Comparison of ENCODE assay signal across 22 mouse cellular contexts in the genomic region with DNA sequence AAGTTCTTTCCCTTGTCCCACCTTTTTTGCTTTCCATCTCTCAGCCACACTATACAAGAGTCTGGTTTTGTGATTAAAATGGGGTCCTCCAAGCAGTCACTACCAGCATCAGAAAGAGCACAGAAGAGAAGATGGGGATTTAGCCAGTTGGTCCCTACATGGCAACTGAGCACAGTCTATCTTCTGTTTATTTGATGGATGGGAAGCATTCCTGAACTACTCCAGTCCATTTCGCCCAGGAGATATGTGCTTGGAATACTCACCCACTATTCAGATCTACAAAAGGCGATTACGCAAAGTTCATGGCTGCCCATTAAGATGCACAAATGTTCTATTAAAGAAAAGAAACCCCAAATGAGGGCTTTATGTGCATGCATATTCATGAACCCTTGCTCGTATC.
DNase-seq lines count a peak whose midpoint lies in the region; ATAC-seq and TF ChIP-seq lines count a peak whose summit lies in the region.
"Had no signal": no experiment of that assay in that cellular context is flagged by ENCODE, and none has a peak within 500 bp of the region (broad histone marks: within the 10 kb centered on the region; RNA-seq: fewer than 3 reads in every experiment).

No protein-coding gene starts in this region.

- H3K4me3 ChIP-seq in midbrain, embryonic 11.5 days (ENCODE audit: low read depth, low read length), result no peak overlapping the region
- no peak overlapping the region for H3K4me3 ChIP-seq in midbrain, embryonic 13.5 days (replicated peaks)
- no peak overlapping the region for H3K4me3 ChIP-seq in forebrain, embryonic 16.5 days (replicated peaks; ENCODE audit: low read length)
- no peak overlapping the region for H3K4me3 ChIP-seq in hindbrain, postnatal 0 days (ENCODE audit: low read length)
- no peak overlapping the region for H3K4me3 ChIP-seq in neural tube, embryonic 14.5 days (ENCODE audit: low read depth, low read length)
- H3K4me3 ChIP-seq: embryonic facial prominence, embryonic 13.5 days; layer of hippocampus, adult 2 months; lung, embryonic 15.5 days; stomach, embryonic 15.5 days had no signal

- H3K27ac ChIP-seq in midbrain, embryonic 11.5 days (ENCODE audit: low read depth, low read length), result no peak overlapping the region
- no peak overlapping the region for H3K27ac ChIP-seq in midbrain, embryonic 13.5 days
- no peak overlapping the region for H3K27ac ChIP-seq in forebrain, embryonic 16.5 days (ENCODE audit: low read length)
- no peak overlapping the region for H3K27ac ChIP-seq in hindbrain, postnatal 0 days
- no peak overlapping the region for H3K27ac ChIP-seq in neural tube, embryonic 14.5 days (ENCODE audit: low read depth, low read length)
- H3K27ac ChIP-seq: embryonic facial prominence, embryonic 13.5 days; layer of hippocampus, adult 2 months; liver, embryonic 14.5 days; lung, embryonic 15.5 days; stomach, embryonic 15.5 days had no signal

- no peaks in the 10 kb centered on the region for H3K36me3 ChIP-seq in midbrain, embryonic 11.5 days (ENCODE audit: control insufficient read depth, insufficient read depth, low read length)
- H3K36me3 ChIP-seq in midbrain, embryonic 13.5 days, result no peaks in the 10 kb centered on the region
- H3K36me3 ChIP-seq in forebrain, embryonic 16.5 days (ENCODE audit: control insufficient read depth, insufficient read depth), result no peaks in the 10 kb centered on the region
- no peaks in the 10 kb centered on the region for H3K36me3 ChIP-seq in hindbrain, postnatal 0 days (ENCODE audit: insufficient read depth, low read length)
- H3K36me3 ChIP-seq in neural tube, embryonic 14.5 days (ENCODE audit: control insufficient read depth, insufficient read depth, low read length), result no peaks in the 10 kb centered on the region
- H3K36me3 ChIP-seq: embryonic facial prominence, embryonic 13.5 days; lung, embryonic 15.5 days; stomach, embryonic 15.5 days had no signal

- H3K9ac ChIP-seq in midbrain, embryonic 11.5 days (ENCODE audit: low read length), result no peak overlapping the region
- H3K9ac ChIP-seq in midbrain, embryonic 13.5 days (replicated peaks), result no peak overlapping the region
- no peak overlapping the region for H3K9ac ChIP-seq in forebrain, embryonic 16.5 days (replicated peaks; ENCODE audit: low read depth, low read length)
- H3K9ac ChIP-seq in hindbrain, postnatal 0 days (replicated peaks; ENCODE audit: low read length), result no peak overlapping the region
- H3K9ac ChIP-seq in neural tube, embryonic 14.5 days (replicated peaks; ENCODE audit: low read depth, low read length), result no peak overlapping the region
- H3K9ac ChIP-seq: embryonic facial prominence, embryonic 13.5 days; liver, embryonic 14.5 days; lung, embryonic 15.5 days; stomach, embryonic 15.5 days had no signal

- ATAC-seq in midbrain, embryonic 11.5 days (ENCODE audit: low FRiP score), result no peak
- ATAC-seq in midbrain, embryonic 13.5 days, result no peak
- ATAC-seq in forebrain, embryonic 16.5 days, result peak; percentile 69
- peak; percentile 86 for ATAC-seq in hindbrain, postnatal 0 days
- peak; percentile 79 for ATAC-seq in neural tube, embryonic 14.5 days (ENCODE audit: low read depth)
- ATAC-seq: inflammation-experienced regulatory T-cells, adult 6 months had no signal

- peak; percentile 23 for DNase-seq in midbrain, embryonic 11.5 days (ENCODE audit: low spot score, missing footprints)
- DNase-seq in hindbrain, postnatal 0 days (ENCODE audit: low spot score), result peak; percentile 37
- no peak for DNase-seq in frontal cortex, postnatal 25 days (ENCODE audit: low spot score in 2 of 2)
- DNase-seq in heart, adult 18-20 months, result no peak
- no peak for DNase-seq in adrenal gland, postnatal 14 days
- DNase-seq: cerebellum, adult 9-11 months; heart, postnatal 10 days; kidney, adult 8-10 months; kidney, postnatal 14 days; retina, postnatal 1 day; thymus, adult 2 months had no signal

- no peak for TF ChIP-seq CTCF in hindbrain, postnatal 0 days (IDR thresholded peaks at IDR 0.05; ENCODE audit: low read depth)

- 86% methylated on average over 4 of the region's 4 CpGs for WGBS in midbrain, embryonic 11.5 days
- WGBS in midbrain, embryonic 13.5 days, result 76% methylated on average over 4 of the region's 4 CpGs
- WGBS in forebrain, embryonic 16.5 days, result 31% methylated on average over 4 of the region's 4 CpGs
- 57% methylated on average over 4 of the region's 4 CpGs for WGBS in hindbrain, postnatal 0 days
- WGBS in neural tube, embryonic 14.5 days, result 36% methylated on average over 4 of the region's 4 CpGs

- no peak overlapping the region for H3K4me2 ChIP-seq in midbrain, embryonic 11.5 days
- no peak overlapping the region for H3K4me2 ChIP-seq in midbrain, embryonic 13.5 days (replicated peaks)
- H3K4me2 ChIP-seq in forebrain, embryonic 16.5 days (ENCODE audit: low read length), result no peak overlapping the region
- H3K4me2 ChIP-seq in hindbrain, postnatal 0 days (ENCODE audit: low read depth, low read length), result no peak overlapping the region
- H3K4me2 ChIP-seq in neural tube, embryonic 14.5 days (ENCODE audit: low read depth, low read length), result no peak overlapping the region
- H3K4me2 ChIP-seq: embryonic facial prominence, embryonic 13.5 days; heart, embryonic 11.5 days; lung, embryonic 15.5 days; stomach, embryonic 15.5 days had no signal

- H3K27me3 ChIP-seq in midbrain, embryonic 11.5 days (ENCODE audit: control insufficient read depth, insufficient read depth, low read length), result no peaks in the 10 kb centered on the region
- H3K27me3 ChIP-seq in midbrain, embryonic 13.5 days, result no peaks in the 10 kb centered on the region
- H3K27me3 ChIP-seq in forebrain, embryonic 16.5 days (replicated peaks; ENCODE audit: control insufficient read depth, insufficient read depth, low read length), result no peaks in the 10 kb centered on the region
- H3K27me3 ChIP-seq in hindbrain, postnatal 0 days (ENCODE audit: insufficient read depth, low read length), result no peaks in the 10 kb centered on the region
- no peaks in the 10 kb centered on the region for H3K27me3 ChIP-seq in neural tube, embryonic 14.5 days (ENCODE audit: control insufficient read depth, insufficient read depth, low read length)
- H3K27me3 ChIP-seq: CH12.LX; embryonic facial prominence, embryonic 13.5 days; lung, embryonic 15.5 days; stomach, embryonic 15.5 days had no signal

- H3K4me1 ChIP-seq in midbrain, embryonic 11.5 days (ENCODE audit: control insufficient read depth, insufficient read depth, low read length), result no peaks in the 10 kb centered on the region
- no peaks in the 10 kb centered on the region for H3K4me1 ChIP-seq in midbrain, embryonic 13.5 days (replicated peaks)
- no peaks in the 10 kb centered on the region for H3K4me1 ChIP-seq in forebrain, embryonic 16.5 days (replicated peaks; ENCODE audit: control insufficient read depth, insufficient read depth, low read length)
- H3K4me1 ChIP-seq in hindbrain, postnatal 0 days (ENCODE audit: insufficient read depth, low read length), result no peaks in the 10 kb centered on the region
- no peaks in the 10 kb centered on the region for H3K4me1 ChIP-seq in neural tube, embryonic 14.5 days (ENCODE audit: control insufficient read depth, insufficient read depth, low read length)
- H3K4me1 ChIP-seq: embryonic facial prominence, embryonic 13.5 days; lung, embryonic 15.5 days; stomach, embryonic 15.5 days had no signal

- no peaks in the 10 kb centered on the region for H3K9me3 ChIP-seq in midbrain, embryonic 11.5 days (ENCODE audit: control insufficient read depth, low read length)
- H3K9me3 ChIP-seq in midbrain, embryonic 13.5 days, result no peaks in the 10 kb centered on the region
- no peaks in the 10 kb centered on the region for H3K9me3 ChIP-seq in forebrain, embryonic 16.5 days (ENCODE audit: control insufficient read depth, low read length)
- no peaks in the 10 kb centered on the region for H3K9me3 ChIP-seq in hindbrain, postnatal 0 days (ENCODE audit: low read length)
- H3K9me3 ChIP-seq in neural tube, embryonic 14.5 days (ENCODE audit: control insufficient read depth, low read length), result no peaks in the 10 kb centered on the region
- H3K9me3 ChIP-seq: embryonic facial prominence, embryonic 13.5 days; lung, embryonic 15.5 days; stomach, embryonic 15.5 days had no signal

Comparison
In these comparisons a context has a peak if more than half of its experiments do, and no peak if none do; other contexts are left out.
1. ATAC-seq: peak in forebrain, embryonic 16.5 days (single experiment), hindbrain, postnatal 0 days (single experiment) and neural tube, embryonic 14.5 days (single experiment); none in midbrain, embryonic 11.5 days (single experiment) and midbrain, embryonic 13.5 days (single experiment).
2. DNase-seq: peak in midbrain, embryonic 11.5 days (single experiment) and hindbrain, postnatal 0 days (single experiment); none in frontal cortex, postnatal 25 days (0 of 2), heart, adult 18-20 months (0 of 2) and adrenal gland, postnatal 14 days (single experiment).